In the genomic region with DNA sequence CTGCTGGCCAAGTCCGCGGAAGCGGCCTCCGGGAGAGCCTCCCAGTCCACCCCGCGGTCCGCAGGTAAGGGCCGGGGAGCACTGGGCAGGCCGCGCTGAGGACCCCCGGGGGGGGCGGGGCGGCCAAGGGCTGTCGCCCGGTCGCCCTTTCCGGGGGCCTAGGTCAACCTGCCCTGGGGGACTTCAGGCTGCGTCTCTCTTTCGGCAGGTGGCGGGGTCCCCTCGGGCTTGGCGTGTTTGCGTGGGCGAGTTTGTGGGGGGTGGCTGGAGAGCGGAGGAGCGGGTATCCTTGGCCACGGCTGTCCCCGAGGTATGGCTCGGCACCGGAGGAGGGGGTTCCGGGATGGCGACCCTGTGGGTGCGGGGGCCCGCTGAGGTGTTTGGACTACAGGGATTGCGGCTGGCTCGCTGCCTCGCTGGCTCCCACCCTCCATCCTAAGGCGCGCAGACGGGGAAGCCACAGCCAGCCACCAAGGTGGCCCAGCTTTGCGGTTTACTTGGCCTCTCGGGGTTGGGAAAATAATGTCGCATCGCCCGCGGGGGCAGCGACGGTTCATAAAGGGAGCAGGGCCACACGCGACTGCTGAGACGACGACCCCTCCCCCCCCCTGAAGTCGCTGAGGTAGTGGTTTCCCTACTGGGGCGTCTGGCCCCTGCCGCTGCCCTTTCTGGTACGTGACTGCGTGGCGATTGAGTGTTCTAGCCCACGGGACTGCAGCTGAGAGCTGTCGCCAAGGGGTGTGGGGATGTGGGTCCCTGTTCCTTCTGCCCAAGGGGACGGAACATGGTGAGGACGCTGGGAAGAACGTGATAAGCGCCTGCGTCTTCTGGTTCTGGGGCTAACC, we compare ENCODE assay signal across 9 mouse cellular contexts. TPM values are rescaled to one million over a fixed set of nuclear protein-coding genes. Genes with fewer than 3 reads are reported as not detected.
DNase-seq lines count a peak whose midpoint lies in the region; ATAC-seq and TF ChIP-seq lines count a peak whose summit lies in the region.
"Had no signal": no experiment of that assay in that cellular context is flagged by ENCODE, and none has a peak within 500 bp of the region (broad histone marks: within the 10 kb centered on the region; RNA-seq: fewer than 3 reads in every experiment).

No protein-coding gene starts in this region.

- intact Hi-C loops in heart, postnatal 25 days (cut with DNase I) = no loop called here

- in situ Hi-C loops in Patski (cut with MboI; ENCODE audit: low pct_unique_long_range_greater_than_20kb) = no loop called here

- CTCF ChIA-PET in Patski (lab: Charles Lee) = no interaction called here

- no peaks in the 10 kb centered on the region for H3K9me3 ChIP-seq in heart, embryonic 16.5 days (replicated peaks; ENCODE audit: control insufficient read depth, low read length)
- no peaks in the 10 kb centered on the region for H3K9me3 ChIP-seq in embryonic facial prominence, embryonic 13.5 days
- H3K9me3 ChIP-seq in liver, embryonic 11.5 days (ENCODE audit: control insufficient read depth, low read length) = no peaks in the 10 kb centered on the region

- peak overlapping the region; percentile 92 for H3K4me2 ChIP-seq in heart, embryonic 16.5 days (ENCODE audit: low read depth, low read length)
- peak overlapping the region; percentile 88 for H3K4me2 ChIP-seq in embryonic facial prominence, embryonic 13.5 days
- peak overlapping the region; percentile 88 for H3K4me2 ChIP-seq in liver, embryonic 11.5 days

- POLR2A ChIA-PET in Patski (lab: Charles Lee) = interaction anchor here (0.7 kb wide), 1 partner anchor 11 kb away, joined by 3 read pairs; no protein-coding TSS in a partner anchor

- 15% methylated on average over 63 of the region's 65 CpGs for WGBS in heart, embryonic 16.5 days
- WGBS in embryonic facial prominence, embryonic 13.5 days = 23% methylated on average over 63 of the region's 65 CpGs
- 12% methylated on average over 63 of the region's 65 CpGs for WGBS in liver, embryonic 11.5 days

- ATAC-seq in heart, embryonic 16.5 days (replicated peaks; ENCODE audit: extremely low read depth, insufficient read depth, low FRiP score) = no peak; the same call in 1 of the 2 replicates
- peak; percentile 8 for ATAC-seq in Patski
- ATAC-seq in embryonic facial prominence, embryonic 13.5 days (ENCODE audit: insufficient number of reproducible peaks, insufficient read depth, low FRiP score, low TSS enrichment, low read depth) = 0 out of 2 replicates have a peak, but pooled peaks have one; percentile 43
- ATAC-seq in liver, embryonic 11.5 days (replicated peaks; ENCODE audit: low FRiP score) = no peak

- no peak for DNase-seq in heart, postnatal 25 days (ENCODE audit: low spot score)
- no peak for DNase-seq in Patski (ENCODE audit: low read depth, low spot score)
- peak; percentile 30 for DNase-seq in induced T-regulatory cell, adult 2 months (ENCODE audit: low read depth)
- peak; percentile 38 for DNase-seq in liver, embryonic 11.5 days (ENCODE audit: low spot score)
- peak; percentile 9 for DNase-seq in right cerebral cortex, adult 18-20 months
- DNase-seq in adrenal gland, adult 18-20 months (ENCODE audit: low spot score in 2 of 2) = no peak

- H3K4me1 ChIP-seq in heart, embryonic 16.5 days (ENCODE audit: control insufficient read depth, insufficient read depth, low read length) = no peaks in the 10 kb centered on the region
- H3K4me1 ChIP-seq in embryonic facial prominence, embryonic 13.5 days = peaks cover 5% of the 10 kb centered on the region; the same call in 1 of the 2 replicates
- H3K4me1 ChIP-seq in liver, embryonic 11.5 days (replicated peaks; ENCODE audit: control insufficient read depth, insufficient read depth, low read length) = no peaks in the 10 kb centered on the region

- no peaks in the 10 kb centered on the region for H3K36me3 ChIP-seq in heart, embryonic 16.5 days (ENCODE audit: control insufficient read depth, insufficient read depth)
- no peaks in the 10 kb centered on the region for H3K36me3 ChIP-seq in embryonic facial prominence, embryonic 13.5 days
- no peaks in the 10 kb centered on the region for H3K36me3 ChIP-seq in liver, embryonic 11.5 days (ENCODE audit: control insufficient read depth, insufficient read depth, low read length)

- peak overlapping the region; percentile 49; the same call in 1 of the 2 replicates for H3K9ac ChIP-seq in heart, embryonic 16.5 days (ENCODE audit: low read length)
- H3K9ac ChIP-seq in embryonic facial prominence, embryonic 13.5 days = 0 out of 2 replicates have a peak overlapping the region, but pooled peaks have one; percentile 44
- no peak overlapping the region for H3K9ac ChIP-seq in liver, embryonic 11.5 days (ENCODE audit: low read depth, low read length)

- peaks cover 10% of the 10 kb centered on the region; the same call in 1 of the 2 replicates for H3K27me3 ChIP-seq in heart, embryonic 16.5 days (ENCODE audit: control insufficient read depth, insufficient read depth, low read length)
- peaks cover 26% of the 10 kb centered on the region for H3K27me3 ChIP-seq in Patski
- H3K27me3 ChIP-seq in embryonic facial prominence, embryonic 13.5 days = peaks cover 49% of the 10 kb centered on the region
- H3K27me3 ChIP-seq in liver, embryonic 11.5 days (replicated peaks; ENCODE audit: control insufficient read depth, insufficient read depth, low read length) = peaks cover 40% of the 10 kb centered on the region

- no peak overlapping the region for H3K27ac ChIP-seq in heart, embryonic 16.5 days (ENCODE audit: low read length)
- H3K27ac ChIP-seq in embryonic facial prominence, embryonic 13.5 days = no peak overlapping the region
- no peak overlapping the region for H3K27ac ChIP-seq in liver, embryonic 11.5 days (ENCODE audit: low read depth, low read length)

- H3K4me3 ChIP-seq in heart, embryonic 16.5 days (ENCODE audit: low read length) = peak overlapping the region; percentile 60
- peak overlapping the region; percentile 54 for H3K4me3 ChIP-seq in embryonic facial prominence, embryonic 13.5 days
- H3K4me3 ChIP-seq in liver, embryonic 11.5 days (ENCODE audit: low read depth, low read length) = peak overlapping the region; percentile 56

- no peak for TF ChIP-seq CTCF in Patski (IDR thresholded peaks at IDR 0.05)

RNA-seq across cellular contexts. Expression of gene Map7d2, which starts 0.7 kb away (rescaled TPM):
- polyA plus RNA-seq in heart, embryonic 16.5 days (2015; fragmentation: Nextera tagmentation; extraction: Ambion mirVana) = 0.86 and 0.96 TPM in 2 replicates
- 1 to 10 TPM; 1.0 to 1.4 TPM for total RNA-seq in heart, postnatal 25 days (2021)
- polyA plus RNA-seq in Patski (2021) = 0.72 TPM
- 2.6 and 3.5 TPM in 2 replicates for polyA plus RNA-seq in embryonic facial prominence, embryonic 13.5 days (2015; fragmentation: Nextera tagmentation; extraction: Ambion mirVana)
- 0.29 TPM in 2 replicates for polyA plus RNA-seq in liver, embryonic 11.5 days (2014; fragmentation: Nextera tagmentation; extraction: Ambion mirVana)
- total RNA-seq in adrenal gland, adult 18-20 months (2021) = 1 to 10 TPM; 3.9 to 4.0 TPM
- total RNA-seq: liver, adult 2 months had no signal
- polyA plus RNA-seq: liver, adult 2 months had no signal

RNA-seq across cellular contexts. Expression of gene Eif1ax, which starts 43.1 kb away (rescaled TPM):
- 92.6 and 93.7 TPM in 2 replicates for polyA plus RNA-seq in heart, embryonic 16.5 days (2015; fragmentation: Nextera tagmentation; extraction: Ambion mirVana)
- 10 to 100 TPM; 80.1 to 89.7 TPM for total RNA-seq in heart, postnatal 25 days (2021)
- 132 TPM for polyA plus RNA-seq in Patski (2021)
- polyA plus RNA-seq in embryonic facial prominence, embryonic 13.5 days (2015; fragmentation: Nextera tagmentation; extraction: Ambion mirVana) = 136 and 146 TPM in 2 replicates
- polyA plus RNA-seq in liver, embryonic 11.5 days (2014; fragmentation: Nextera tagmentation; extraction: Ambion mirVana) = 139 and 142 TPM in 2 replicates
- total RNA-seq in adrenal gland, adult 18-20 months (2021) = 10 to 100 TPM; 88.4 to 93.2 TPM

Comparison
In these comparisons a context has a peak if more than half of its experiments do, and no peak if none do; other contexts are left out.
1. ATAC-seq: peak in Patski (single experiment) and embryonic facial prominence, embryonic 13.5 days (single experiment); none in heart, embryonic 16.5 days (single experiment) and liver, embryonic 11.5 days (single experiment).
2. DNase-seq: peak in induced T-regulatory cell, adult 2 months (single experiment), liver, embryonic 11.5 days (single experiment) and right cerebral cortex, adult 18-20 months (single experiment); none in heart, postnatal 25 days (single experiment), Patski (single experiment) and adrenal gland, adult 18-20 months (0 of 2).
3. Peak in every context shown above with its lines, with median percentiles within 50 percentile points of each other: H3K4me2 ChIP-seq and H3K4me3 ChIP-seq.